Mouse (Mus musculus): ENCODE results near the gene Kcnh2.

GRCm38 (mm10) chr5:24328813-24329211 is 22.6 kb downstream of the Kcnh2 start:
- TF ChIP-seq CTCF (IDR thresholded peaks at IDR 0.05; ENCODE audit: low read depth) (no peak), EP300 (IDR thresholded peaks at IDR 0.05; ENCODE audit: low read depth) (no peak)

Data from liver, postnatal 0 days (tissue).